ENCODE assay signal across 20 mouse cellular contexts in the genomic region with DNA sequence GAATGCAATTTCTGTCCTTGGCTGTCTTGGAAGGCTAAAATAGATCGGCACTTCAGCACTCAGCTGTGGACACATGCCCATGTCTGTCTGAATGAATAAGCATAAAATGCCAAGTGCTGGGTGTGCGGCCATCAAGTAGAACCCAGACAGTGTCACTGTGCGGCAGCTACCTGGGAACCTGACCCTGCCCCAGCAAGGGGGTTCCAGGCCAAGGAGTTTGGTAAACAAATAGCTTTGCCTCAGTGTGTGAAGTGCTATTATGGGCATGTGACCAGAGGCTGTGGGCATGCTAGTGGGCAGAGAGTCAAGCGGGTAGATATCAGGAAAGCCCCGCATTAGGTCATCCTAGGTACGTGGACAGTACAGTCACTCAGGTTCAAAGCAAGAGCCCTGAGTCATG. TPM values are rescaled to one million over a fixed set of nuclear protein-coding genes. Genes with fewer than 3 reads are reported as not detected.
DNase-seq lines count a peak whose midpoint lies in the region; ATAC-seq and TF ChIP-seq lines count a peak whose summit lies in the region.
"Had no signal": no experiment of that assay in that cellular context is flagged by ENCODE, and none has a peak within 500 bp of the region (broad histone marks: within the 10 kb centered on the region; RNA-seq: fewer than 3 reads in every experiment).

No protein-coding gene starts in this region.

- DNase-seq in heart, adult 18-20 months, result peak; percentile 55
- DNase-seq in Patski (ENCODE audit: low read depth, low spot score), result peak; percentile 63
- peak; percentile 49 to 53 for DNase-seq in heart, postnatal 10 days
- DNase-seq in kidney, adult 8-10 months, result no peak
- DNase-seq in thymus, postnatal 10 days (ENCODE audit: low spot score in 2 of 2), result no peak
- DNase-seq: cerebellum, postnatal 14 days; kidney, postnatal 25 days; layer of hippocampus, adult 9-11 months; midbrain, embryonic 14.5 days; right cerebral cortex, adult 18-20 months; spleen, adult 18-20 months; thymus, adult 18-20 months had no signal

- ATAC-seq in heart, embryonic 12.5 days (ENCODE audit: insufficient number of reproducible peaks, low FRiP score), result no peak
- ATAC-seq in Patski, result peak; percentile 79
- ATAC-seq in kidney, embryonic 14.5 days (ENCODE audit: low FRiP score, low TSS enrichment), result no peak
- ATAC-seq: activated CD4-positive, CD25-positive, alpha-beta regulatory T cell, adult 4 months; intestine, embryonic 16.5 days had no signal

- in situ Hi-C loops in Patski (cut with MboI; ENCODE audit: low pct_unique_long_range_greater_than_20kb), result no loop called here

- no peaks in the 10 kb centered on the region for H3K36me3 ChIP-seq in heart, embryonic 12.5 days
- no peaks in the 10 kb centered on the region for H3K36me3 ChIP-seq in C2C12 (ENCODE audit: control insufficient read depth, insufficient read depth)
- H3K36me3 ChIP-seq in kidney, embryonic 14.5 days (ENCODE audit: control insufficient read depth, insufficient read depth, low read length), result no peaks in the 10 kb centered on the region
- H3K36me3 ChIP-seq: forebrain, embryonic 12.5 days; heart, embryonic 15.5 days; hindbrain, embryonic 15.5 days had no signal

- CTCF ChIA-PET in Patski (lab: Charles Lee), result no interaction called here

- no peaks in the 10 kb centered on the region for H3K79me2 ChIP-seq in C2C12 (ENCODE audit: control insufficient read depth, insufficient read depth)

- H3K4me2 ChIP-seq in heart, embryonic 12.5 days, result no peak overlapping the region
- no peak overlapping the region for H3K4me2 ChIP-seq in kidney, embryonic 14.5 days (replicated peaks; ENCODE audit: low read depth, low read length)
- H3K4me2 ChIP-seq: forebrain, embryonic 12.5 days; heart, embryonic 15.5 days; hindbrain, embryonic 15.5 days had no signal

- intact Hi-C loops in heart, postnatal 10 days (cut with DNase I), result no loop called here

- no peak overlapping the region for H3ac ChIP-seq in C2C12 (ENCODE audit: control insufficient read depth, insufficient read length, low read depth)

- no peaks in the 10 kb centered on the region for H3K27me3 ChIP-seq in heart, embryonic 12.5 days (replicated peaks)
- H3K27me3 ChIP-seq in C2C12 (ENCODE audit: control insufficient read depth, insufficient read depth, insufficient read length) (no peaks in the 10 kb centered on the region), Patski (no peaks in the 10 kb centered on the region)
- no peaks in the 10 kb centered on the region for H3K27me3 ChIP-seq in kidney, embryonic 14.5 days (ENCODE audit: control insufficient read depth, insufficient read depth, low read length)
- H3K27me3 ChIP-seq: forebrain, embryonic 12.5 days; heart, embryonic 15.5 days; hindbrain, embryonic 15.5 days had no signal

- POLR2A ChIA-PET in Patski (lab: Charles Lee), result no interaction called here

- H3K4me1 ChIP-seq in heart, embryonic 12.5 days (replicated peaks), result peaks cover 15% of the 10 kb centered on the region
- no peaks in the 10 kb centered on the region for H3K4me1 ChIP-seq in kidney, embryonic 14.5 days (ENCODE audit: control insufficient read depth, insufficient read depth, low read length)
- H3K4me1 ChIP-seq: forebrain, embryonic 12.5 days; hindbrain, embryonic 15.5 days had no signal

- TF ChIP-seq CTCF in C2C12 (IDR thresholded peaks at IDR 0.05; ENCODE audit: control insufficient read depth, insufficient read depth, insufficient read length) (no peak), Patski (IDR thresholded peaks at IDR 0.05) (no peak)

- H3K79me3 ChIP-seq in C2C12 (ENCODE audit: low read depth), result no peaks in the 10 kb centered on the region

- H3K4me3 ChIP-seq in heart, embryonic 12.5 days, result no peak overlapping the region
- no peak overlapping the region for H3K4me3 ChIP-seq in C2C12 (ENCODE audit: insufficient read depth, poor library complexity, severe bottlenecking)
- H3K4me3 ChIP-seq in kidney, embryonic 14.5 days (ENCODE audit: low read length), result no peak overlapping the region
- H3K4me3 ChIP-seq: forebrain, embryonic 12.5 days; heart, embryonic 15.5 days; hindbrain, embryonic 15.5 days had no signal

- 64% methylated on average over 6 of the region's 6 CpGs for WGBS in heart, embryonic 12.5 days
- 81% methylated on average over 6 of the region's 6 CpGs for whole genome bisulfite sequencing in kidney, embryonic 14.5 days

- H3K9ac ChIP-seq in heart, embryonic 12.5 days, result no peak overlapping the region
- no peak overlapping the region for H3K9ac ChIP-seq in kidney, embryonic 14.5 days (ENCODE audit: low read depth, low read length)
- H3K9ac ChIP-seq: forebrain, embryonic 12.5 days; heart, embryonic 15.5 days; hindbrain, embryonic 15.5 days had no signal

- no peaks in the 10 kb centered on the region for H3K9me3 ChIP-seq in heart, embryonic 12.5 days (replicated peaks)
- H3K9me3 ChIP-seq in kidney, embryonic 14.5 days (ENCODE audit: control insufficient read depth, low read length), result no peaks in the 10 kb centered on the region
- H3K9me3 ChIP-seq: forebrain, embryonic 12.5 days; heart, embryonic 15.5 days; hindbrain, embryonic 15.5 days had no signal

- no peak overlapping the region for H3K27ac ChIP-seq in heart, embryonic 12.5 days (ENCODE audit: poor library complexity, severe bottlenecking)
- H3K27ac ChIP-seq in kidney, embryonic 14.5 days (ENCODE audit: low read depth, low read length), result no peak overlapping the region
- H3K27ac ChIP-seq: forebrain, embryonic 12.5 days; heart, embryonic 15.5 days; hindbrain, embryonic 15.5 days had no signal

TF ChIP-seq in C2C12, 6 proteins besides CTCF, POLR2A, EP300 and RAD21:
- TF ChIP-seq MAX (IDR thresholded peaks at IDR 0.05), result no peak
- TF ChIP-seq USF1 (IDR thresholded peaks at IDR 0.05; ENCODE audit: low read depth), result peak; percentile 28

RNA-seq across cellular contexts. Expression of gene Kpna3, which starts 8.1 kb away (rescaled TPM):
- 10 to 100 TPM; 56.1 to 59.5 TPM for total RNA-seq in heart, adult 18-20 months (2021)
- polyA plus RNA-seq in heart, embryonic 12.5 days (2016; fragmentation: Nextera tagmentation; extraction: Ambion mirVana), result 40.2 TPM in 2 replicates
- polyA plus RNA-seq in C2C12 (2012; fragmentation: generic; extraction: Trizol), result 14.9 TPM
- polyA plus RNA-seq in Patski (2021), result 37.7 TPM
- 10 to 100 TPM; 37.7 to 47.8 TPM for total RNA-seq in heart, postnatal 10 days (2021)
- 34.4 and 64.9 TPM in 2 replicates for polyA plus RNA-seq in kidney, embryonic 14.5 days (2014; fragmentation: Nextera tagmentation; extraction: Ambion mirVana)

Comparison
In these comparisons a context has a peak if more than half of its experiments do, and no peak if none do; other contexts are left out.
1. DNase-seq: peak in heart, adult 18-20 months (2 of 2), Patski (single experiment) and heart, postnatal 10 days (2 of 2); none in kidney, adult 8-10 months (0 of 2) and thymus, postnatal 10 days (0 of 2).